Mouse (Mus musculus) liver, embryonic 14.5 days (tissue): Measurements from ENCODE around the gene Gm4559.
"Not testable (repeated sequence)": the region's sequence is repeated elsewhere in the genome, so short reads cannot be mapped to it uniquely, and the experiment has no call there.

Source experiments
- CTCF ChIP-seq: IDR thresholded peaks from 2 replicates; pipeline ENCODE4 v1.5.1; 2016; ENCODE audit warnings: antibody characterized with exemption, low read depth, control low read depth
- EP300 ChIP-seq: IDR thresholded peaks from 2 replicates; pipeline ENCODE4 v1.6.1; 2016; ENCODE audit warnings: antibody characterized with exemption, low read depth

GRCm38 (mm10) chr7:142274263-142274662 lies at the start of gene Gm4559:
- TF ChIP-seq CTCF, EP300: not testable (repeated sequence)
